Mouse (Mus musculus): ENCODE results near the gene Calr.
"Not testable (repeated sequence)": the region's sequence is repeated elsewhere in the genome, so short reads cannot be mapped to it uniquely, and the experiment has no call there.

The Calr gene

DNA sequence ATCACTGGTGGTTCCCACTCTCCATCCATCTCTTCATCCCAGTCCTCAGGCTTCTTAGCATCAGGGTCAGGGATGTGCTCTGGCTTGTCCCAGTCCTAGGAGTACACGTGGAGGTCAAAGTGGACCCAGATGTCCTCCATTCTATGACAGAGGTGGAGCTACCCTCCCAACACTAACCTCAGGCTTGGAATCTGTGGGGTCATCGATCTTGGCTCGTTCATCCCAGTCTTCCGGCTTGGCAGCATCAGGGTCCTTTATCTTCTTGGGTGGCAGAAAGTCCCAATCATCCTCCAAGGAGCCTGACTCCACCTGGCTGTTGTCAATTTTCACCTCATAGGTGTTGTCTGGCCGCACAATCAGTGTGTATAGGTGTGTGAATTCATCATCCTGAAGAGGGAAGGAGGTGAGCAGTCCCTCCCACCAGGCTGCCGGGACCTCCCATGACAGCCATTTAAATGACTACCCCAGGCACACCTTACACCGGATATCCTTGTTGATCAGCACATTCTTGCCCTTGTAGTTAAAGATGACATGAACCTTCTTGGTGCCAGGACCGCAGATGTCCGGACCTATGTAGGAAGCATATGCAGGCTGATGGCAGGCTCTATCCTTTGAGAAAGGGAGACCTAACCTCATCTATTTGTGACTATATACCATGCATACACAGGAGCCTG, 2.2 kb downstream of the Calr start:
- no peak for DNase-seq (ENCODE audit: low spot score in 2 of 2)

- no peak for DNase-seq (ENCODE audit: low spot score in 2 of 2)
Measured at GRCm38 (mm10) chr8:84841514-84841913, 5.2 kb downstream of the Calr start.

- DNase-seq (ENCODE audit: low spot score in 2 of 2) = peak; percentile 81 to 84
Measured at GRCm38 (mm10) chr8:84840248-84840999, 6.3 kb downstream of the Calr start, which contains the start of gene Rad23a. TSS of gene Rad23a (minus strand) at chr8:84840665.

- DNase-seq (ENCODE audit: low spot score in 2 of 2) = no peak
Measured at GRCm38 (mm10) chr8:84839875-84840247, 6.9 kb downstream of the Calr start.

GRCm38 (mm10) chr8:84839411-84839810, 7.3 kb downstream of the Calr start:
- no peak for DNase-seq (ENCODE audit: low spot score in 2 of 2)

DNA sequence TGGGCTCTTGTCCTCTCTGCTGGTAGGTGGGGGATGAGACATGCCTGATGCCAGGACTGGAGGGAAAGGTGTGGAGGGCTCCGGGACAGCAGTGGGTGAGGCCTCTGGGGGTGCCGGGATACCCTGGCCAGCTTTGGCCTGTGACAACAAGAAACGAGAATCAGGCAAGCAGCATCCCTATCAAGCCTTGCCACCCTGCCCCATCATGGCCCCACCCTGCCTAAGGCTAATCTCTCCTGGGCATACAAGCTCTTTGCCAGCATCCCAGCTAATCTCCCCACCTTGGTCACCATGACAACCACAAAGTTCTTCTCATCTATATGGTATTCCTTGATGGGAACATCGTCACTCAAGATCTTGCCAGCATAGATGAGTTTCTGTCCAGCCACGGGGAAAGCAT, 8.2 kb downstream of the Calr start:
- no peak for DNase-seq (ENCODE audit: low spot score in 2 of 2)

DNA sequence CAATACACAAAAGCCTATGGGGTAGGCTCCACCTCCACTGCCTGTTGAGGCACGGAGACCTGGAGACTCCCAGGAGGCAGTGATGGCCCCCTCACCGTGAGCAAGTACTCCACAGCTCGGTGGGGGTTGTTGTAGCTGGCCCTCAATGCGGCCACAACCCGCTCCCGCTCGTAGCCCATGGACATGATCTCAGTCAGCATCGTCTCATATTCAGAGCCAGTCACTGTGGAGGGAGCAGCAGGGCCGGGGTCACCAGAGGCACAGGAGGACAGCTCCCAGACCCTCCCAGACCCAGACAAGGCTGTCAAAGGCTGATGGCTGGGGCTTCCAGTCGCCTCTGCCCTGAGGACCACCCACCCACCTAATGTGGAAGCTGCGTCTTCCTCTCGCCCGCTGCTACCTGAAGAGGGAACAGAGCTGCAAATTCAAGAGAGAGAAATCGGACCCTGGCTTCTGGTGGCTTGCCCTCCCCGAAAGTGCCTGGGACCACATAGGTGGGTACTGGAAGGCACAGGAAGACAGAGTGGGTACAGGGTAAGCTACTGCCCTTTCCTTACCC, 8.7 kb downstream of the Calr start:
- DNase-seq (ENCODE audit: low spot score in 2 of 2) = no peak

- DNase-seq (ENCODE audit: low spot score in 2 of 2) = no peak
Measured at GRCm38 (mm10) chr8:84837149-84837911, 9.4 kb downstream of the Calr start.

DNA sequence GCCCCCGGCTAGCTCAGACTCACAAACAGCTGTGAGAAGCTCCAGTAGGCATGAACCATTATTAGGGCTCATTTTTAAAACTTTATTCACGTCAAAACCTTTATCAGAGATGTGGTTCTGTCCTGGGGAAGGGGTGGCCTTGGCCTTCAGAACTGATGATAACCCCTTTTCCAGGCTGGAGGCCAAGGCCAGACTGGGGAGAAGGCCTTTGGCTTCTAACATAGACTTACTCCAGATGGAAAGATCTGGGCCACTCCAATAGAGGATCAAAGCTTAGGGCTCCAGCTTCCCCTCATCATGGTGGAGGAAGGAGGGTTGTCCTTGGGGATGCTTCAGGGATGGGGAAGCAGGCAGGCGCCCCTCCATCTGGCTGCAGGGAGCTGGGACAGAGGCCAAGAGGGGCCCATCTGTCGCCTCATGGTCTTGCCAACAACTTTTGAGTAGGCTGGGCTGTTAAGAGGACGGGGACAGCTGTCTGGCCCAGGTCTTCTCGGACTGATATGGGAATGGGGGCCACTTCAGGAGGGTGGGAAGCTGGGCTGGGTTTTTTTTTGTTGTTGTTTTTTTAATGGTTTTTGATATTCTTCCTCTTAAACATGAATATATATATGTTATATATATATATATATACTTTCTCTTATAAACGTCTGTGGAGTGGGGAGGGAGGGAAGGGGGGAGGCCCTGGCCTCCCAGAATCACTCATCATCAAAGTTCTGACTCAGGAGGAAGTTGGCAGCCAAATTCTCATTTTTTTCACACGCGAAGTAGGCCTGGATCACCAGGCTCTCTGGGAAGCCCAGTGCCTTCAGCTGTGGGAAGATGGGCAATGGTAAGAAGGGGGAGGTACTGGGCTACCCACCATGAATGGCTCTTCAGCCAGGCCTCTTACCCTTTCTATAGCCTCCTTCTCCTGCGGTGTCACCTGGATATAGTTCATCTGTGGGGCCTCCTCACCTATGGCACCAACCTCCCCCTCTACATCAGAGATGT, 11.6 kb downstream of the Calr start:
- DNase-seq (ENCODE audit: low spot score in 2 of 2) = no peak

- DNase-seq (ENCODE audit: low spot score in 2 of 2) = no peak
Measured at GRCm38 (mm10) chr8:84834002-84834865, 12.5 kb downstream of the Calr start.

- no peak for DNase-seq (ENCODE audit: low spot score in 2 of 2)
Measured at GRCm38 (mm10) chr8:84832759-84833742, 13.7 kb downstream of the Calr start.

- DNase-seq (ENCODE audit: low spot score in 2 of 2) = peak; percentile 64 to 67
Measured at GRCm38 (mm10) chr8:84832034-84832717, 14.6 kb downstream of the Calr start.

- DNase-seq (ENCODE audit: low spot score in 2 of 2) = no peak
Measured at GRCm38 (mm10) chr8:84831490-84831889, 15.2 kb downstream of the Calr start, which contains the start of gene Gadd45gip1. TSS of gene Gadd45gip1 (plus strand) at chr8:84831522.

- DNase-seq (ENCODE audit: low spot score in 2 of 2) = not testable (repeated sequence)
Measured at GRCm38 (mm10) chr8:84826518-84826917, 20.2 kb downstream of the Calr start.

DNA sequence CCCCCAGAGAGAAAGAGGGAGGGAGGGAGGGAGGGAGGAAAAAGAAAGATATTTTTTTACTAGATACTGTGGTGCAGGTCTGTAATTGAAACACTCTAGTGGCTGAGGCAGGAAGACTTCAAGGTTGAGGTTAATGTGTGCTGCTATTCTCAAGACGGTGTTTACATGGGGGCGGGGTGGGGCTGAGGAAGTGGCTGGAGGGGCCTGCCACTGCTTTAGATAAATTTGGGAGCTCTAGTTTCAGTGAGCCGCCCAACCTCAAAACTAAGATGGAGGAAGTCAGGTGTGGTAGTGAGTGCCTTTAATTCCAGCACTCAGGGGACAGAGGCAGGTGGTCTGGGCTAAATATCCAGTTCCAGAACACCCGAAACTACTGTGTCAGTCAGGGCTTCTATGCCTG, 21.1 kb downstream of the Calr start:
- no peak for DNase-seq (ENCODE audit: low spot score in 2 of 2)

DNA sequence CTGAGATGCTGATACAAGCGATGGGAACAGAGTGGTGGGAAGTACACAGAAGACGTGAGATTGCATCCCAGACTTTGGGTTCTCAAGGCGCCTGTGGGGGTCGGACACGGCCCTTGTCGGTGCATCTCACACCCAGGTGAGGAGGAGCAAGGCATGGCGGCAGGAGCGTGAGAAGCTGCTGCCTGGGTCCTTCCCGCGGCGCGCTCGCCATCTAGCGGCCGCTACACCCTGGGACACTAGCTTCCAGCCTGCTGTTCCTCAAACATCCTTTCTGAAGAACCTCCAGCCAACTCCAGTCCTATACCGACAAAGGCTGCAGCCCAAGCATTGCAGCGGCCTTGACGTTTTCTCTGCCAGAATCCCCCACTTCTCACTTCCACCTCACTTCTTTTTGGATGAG, 23.1 kb downstream of the Calr start:
- peak in 1 of 2 experiments; percentile 54 for DNase-seq (ENCODE audit: low spot score in 2 of 2)

GRCm38 (mm10) chr8:84822723-84823122, 24.0 kb downstream of the Calr start, which contains the start of gene Dand5:
TSS of gene Dand5 (minus strand) at chr8:84822823.
- no peak for DNase-seq (ENCODE audit: low spot score in 2 of 2)

- DNase-seq (ENCODE audit: low spot score in 2 of 2) = no peak
Measured at GRCm38 (mm10) chr8:84816117-84816516, 30.6 kb downstream of the Calr start.

Data from frontal cortex, postnatal 25 days (tissue).